Mouse (Mus musculus): ENCODE data around the gene Il17rc. TPM values are rescaled to one million over a fixed set of nuclear protein-coding genes. Genes with fewer than 3 reads are reported as not detected.

Il17rc gene
- polyA plus RNA-seq, 1 experiment from 2014 or later, result 4.4 TPM

DNA sequence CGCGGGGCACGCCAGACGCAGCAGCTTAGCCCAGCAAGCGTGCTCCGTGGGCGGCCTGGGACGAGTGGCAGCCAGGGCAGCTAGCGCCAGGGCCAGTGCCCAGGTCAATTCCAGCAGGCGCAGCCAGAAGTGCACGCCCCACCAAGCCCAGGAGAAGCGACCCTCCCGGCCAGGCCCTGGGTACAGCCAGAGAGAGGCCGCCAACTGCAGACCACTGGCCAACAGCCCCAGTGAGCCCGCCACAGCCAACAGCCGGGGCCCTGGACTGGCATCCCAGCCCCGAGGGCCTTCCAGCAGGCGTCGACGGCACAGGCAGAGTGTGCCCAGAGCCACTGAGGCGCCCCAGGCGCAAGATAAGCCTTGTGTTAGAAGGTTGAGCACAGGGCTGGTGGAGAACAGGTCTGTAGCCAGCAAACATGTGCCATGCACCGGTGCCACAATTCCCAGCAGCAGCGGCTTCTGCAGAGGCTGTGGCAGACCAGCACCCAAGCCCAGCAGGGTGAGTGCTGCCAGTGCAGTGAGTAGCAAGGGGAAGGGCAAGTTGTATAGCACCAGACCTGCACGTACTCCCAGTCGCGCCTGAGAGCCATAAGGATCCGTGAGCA is 23.9 kb downstream of the Il17rc start:
- Histone ChIP-seq H3K9ac (peak overlapping the region; percentile 78), H3K27me3 (replicated peaks) (peaks cover 55% of the 10 kb centered on the region), H3K9me3 (no peaks in the 10 kb centered on the region), H3K36me3 (peaks cover 30% of the 10 kb centered on the region), H3K4me3 (peak overlapping the region; percentile 56), H3K27ac (replicated peaks) (no peak overlapping the region), H3K4me2 (peak overlapping the region; percentile 79), H3K4me1 (peaks cover 18% of the 10 kb centered on the region)
- no peak for ATAC-seq (ENCODE audit: extremely low read depth, insufficient number of reproducible peaks, low FRiP score, low TSS enrichment)
- 22% methylated on average over 28 of the region's 28 CpGs for WGBS

DNA sequence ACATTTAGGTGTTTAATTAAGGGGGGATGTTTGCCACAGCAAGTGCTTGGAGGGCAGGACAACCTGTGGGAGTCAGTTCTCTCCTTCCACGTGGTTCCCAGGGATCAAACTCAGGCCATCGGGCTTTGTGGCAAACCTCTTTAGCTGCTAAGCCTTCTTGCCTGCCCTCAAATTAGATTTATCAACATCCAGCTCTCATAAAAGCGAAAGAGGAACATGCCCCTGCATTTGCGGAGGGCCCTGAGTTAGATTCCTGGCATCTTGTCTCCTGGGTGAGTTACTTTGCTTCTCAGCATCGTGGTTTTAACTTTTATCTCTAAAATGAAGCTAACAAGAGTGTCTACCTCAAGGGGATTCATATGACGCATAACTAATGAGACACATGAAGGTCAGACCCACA is 28.1 kb downstream of the Il17rc start:
- Histone ChIP-seq H3K4me2 (no peak overlapping the region), H3K9ac (no peak overlapping the region), H3K36me3 (no peaks in the 10 kb centered on the region), H3K27me3 (replicated peaks) (peaks cover 85% of the 10 kb centered on the region), H3K9me3 (0 out of 2 replicates have a peak, but pooled peaks cover 9% of the 10 kb centered on the region), H3K4me1 (peaks cover 21% of the 10 kb centered on the region), H3K27ac (replicated peaks) (no peak overlapping the region), H3K4me3 (no peak overlapping the region)
- 61% methylated on average over 6 of the region's 6 CpGs for whole genome bisulfite sequencing
- no peak for ATAC-seq (ENCODE audit: extremely low read depth, insufficient number of reproducible peaks, low FRiP score, low TSS enrichment)

- peak within 1 kb of the TSS; percentile 63 for H3K9ac ChIP-seq
- WGBS, result 3% methylated on average over 31 of the region's 32 CpGs
Observed at GRCm38 (mm10) chr6:113501388-113502084, 30.3 kb downstream of the Il17rc start, which contains the start of gene Prrt3. TSS of gene Prrt3 (minus strand) at chr6:113501931.

DNA sequence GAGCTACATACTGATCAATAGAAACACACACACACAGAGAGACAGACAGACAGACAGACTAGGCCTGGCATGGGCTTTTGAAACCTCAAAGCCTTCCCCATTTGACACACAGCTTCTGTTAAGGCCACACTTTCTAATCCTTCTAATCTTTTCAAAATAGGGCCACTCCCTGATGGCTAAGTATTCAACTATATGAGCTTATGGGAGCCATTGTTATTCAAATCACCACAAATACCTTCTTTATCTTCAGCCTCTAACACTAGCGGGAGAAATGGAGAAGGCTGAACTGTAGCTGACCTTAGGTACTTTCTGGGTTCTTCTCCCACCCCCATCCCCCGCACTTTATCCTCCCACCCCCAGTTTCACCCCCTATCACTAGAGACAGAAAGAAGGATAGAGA is 31.6 kb downstream of the Il17rc start:
- no peak overlapping the region for H3K9ac ChIP-seq
- no peak overlapping the region for H3K27ac ChIP-seq (replicated peaks)
- ATAC-seq (ENCODE audit: extremely low read depth, insufficient number of reproducible peaks, low FRiP score, low TSS enrichment), result no peak
- peaks cover 51% of the 10 kb centered on the region for H3K27me3 ChIP-seq (replicated peaks)
- H3K36me3 ChIP-seq, result no peaks in the 10 kb centered on the region
- 51% methylated on average over 2 of the region's 2 CpGs for WGBS
- H3K4me2 ChIP-seq, result no peak overlapping the region
- H3K9me3 ChIP-seq, result 0 out of 2 replicates have a peak, but pooled peaks cover 9% of the 10 kb centered on the region
- H3K4me1 ChIP-seq, result peaks cover 5% of the 10 kb centered on the region; the same call in 1 of the 2 replicates
- no peak overlapping the region for H3K4me3 ChIP-seq

More at GRCm38 (mm10) chr6:113501388-113502084, 30.3 kb downstream of the Il17rc start, which contains the start of gene Prrt3:
- Histone ChIP-seq H3K36me3 (no peaks in the 10 kb centered on the region), H3K4me1 (peaks cover 5% of the 10 kb centered on the region; the same call in 1 of the 2 replicates), H3K4me3 (peak within 1 kb of the TSS; percentile 44), H3K27ac (replicated peaks) (no peak within 1 kb of the TSS), H3K27me3 (replicated peaks) (peaks cover 63% of the 10 kb centered on the region), H3K9me3 (0 out of 2 replicates have a peak, but pooled peaks cover 9% of the 10 kb centered on the region), H3K4me2 (peak within 1 kb of the TSS; percentile 64)
- no peak for ATAC-seq (ENCODE audit: extremely low read depth, insufficient number of reproducible peaks, low FRiP score, low TSS enrichment)

DNA sequence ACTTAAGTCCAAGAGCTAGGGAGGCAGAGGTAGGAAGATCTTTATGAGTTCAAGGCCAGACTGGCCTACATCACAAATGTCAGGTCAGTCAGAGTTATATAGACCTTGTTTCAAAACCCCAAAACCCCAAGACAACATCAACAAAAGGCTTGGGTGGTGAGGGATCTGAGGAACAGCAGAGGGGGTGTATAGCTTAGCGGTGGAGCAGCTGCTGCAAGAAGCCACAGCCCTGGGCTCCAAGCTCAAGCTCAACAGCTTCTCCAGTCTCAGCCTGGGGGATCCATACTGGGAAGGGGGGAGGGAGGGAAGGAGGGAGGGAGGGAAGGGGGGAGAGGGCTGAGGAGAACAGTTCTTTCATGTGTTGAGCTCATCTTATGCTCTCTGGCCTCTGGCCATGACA is 34.5 kb downstream of the Il17rc start:
- WGBS, result 78% methylated on average over 1 of the region's 1 CpGs
- ATAC-seq (ENCODE audit: extremely low read depth, insufficient number of reproducible peaks, low FRiP score, low TSS enrichment), result no peak
- H3K36me3 ChIP-seq, result no peaks in the 10 kb centered on the region

GRCm38 (mm10) chr6:113507130-113507529 is 35.9 kb downstream of the Il17rc start:
- H3K4me1 ChIP-seq, result peaks cover 5% of the 10 kb centered on the region; the same call in 1 of the 2 replicates
- no peak overlapping the region for H3K27ac ChIP-seq (replicated peaks)
- no peak overlapping the region for H3K4me2 ChIP-seq
- H3K36me3 ChIP-seq, result peaks cover 6% of the 10 kb centered on the region
- H3K9me3 ChIP-seq, result 0 out of 2 replicates have a peak, but pooled peaks cover 9% of the 10 kb centered on the region
- peaks cover 14% of the 10 kb centered on the region for H3K27me3 ChIP-seq (replicated peaks)
- H3K9ac ChIP-seq, result no peak overlapping the region
- no peak overlapping the region for H3K4me3 ChIP-seq
- ATAC-seq (ENCODE audit: extremely low read depth, insufficient number of reproducible peaks, low FRiP score, low TSS enrichment), result no peak

More for the DNA sequence above, 34.5 kb downstream of the Il17rc start:
- peaks cover 10% of the 10 kb centered on the region; the same call in 1 of the 2 replicates for H3K4me1 ChIP-seq
- H3K27me3 ChIP-seq (replicated peaks), result peaks cover 29% of the 10 kb centered on the region
- no peak overlapping the region for H3K9ac ChIP-seq
- H3K9me3 ChIP-seq, result 0 out of 2 replicates have a peak, but pooled peaks cover 9% of the 10 kb centered on the region
- H3K4me3 ChIP-seq, result no peak overlapping the region
- no peak overlapping the region for H3K27ac ChIP-seq (replicated peaks)
- H3K4me2 ChIP-seq, result no peak overlapping the region

GRCm38 (mm10) chr6:113508272-113508946 is 37.2 kb downstream of the Il17rc start:
- ATAC-seq (ENCODE audit: extremely low read depth, insufficient number of reproducible peaks, low FRiP score, low TSS enrichment), result no peak; the same call in 1 of the 2 replicates

GRCm38 (mm10) chr6:113508947-113509280 is 37.7 kb downstream of the Il17rc start:
- Histone ChIP-seq H3K27me3 (replicated peaks) (no peaks in the 10 kb centered on the region), H3K9me3 (no peaks in the 10 kb centered on the region), H3K4me2 (no peak overlapping the region), H3K9ac (no peak overlapping the region), H3K4me3 (no peak overlapping the region), H3K4me1 (peaks cover 5% of the 10 kb centered on the region; the same call in 1 of the 2 replicates), H3K27ac (replicated peaks) (no peak overlapping the region), H3K36me3 (peaks cover 21% of the 10 kb centered on the region)
- 55% methylated on average over 5 of the region's 5 CpGs for WGBS
- ATAC-seq (ENCODE audit: extremely low read depth, insufficient number of reproducible peaks, low FRiP score, low TSS enrichment), result no peak

More at GRCm38 (mm10) chr6:113508272-113508946, 37.2 kb downstream of the Il17rc start:
- Histone ChIP-seq H3K4me3 (no peak overlapping the region), H3K4me1 (peaks cover 5% of the 10 kb centered on the region; the same call in 1 of the 2 replicates), H3K9ac (no peak overlapping the region), H3K9me3 (no peaks in the 10 kb centered on the region), H3K27ac (replicated peaks) (no peak overlapping the region), H3K4me2 (no peak overlapping the region), H3K36me3 (peaks cover 16% of the 10 kb centered on the region), H3K27me3 (replicated peaks) (peaks cover 2% of the 10 kb centered on the region; the same call in 1 of the 2 replicates)
- 46% methylated on average over 7 of the region's 7 CpGs for WGBS

- H3K27ac ChIP-seq (replicated peaks), result no peak overlapping the region
- no peak overlapping the region for H3K4me3 ChIP-seq
Observed at GRCm38 (mm10) chr6:113513944-113514343, 42.7 kb downstream of the Il17rc start.

DNA sequence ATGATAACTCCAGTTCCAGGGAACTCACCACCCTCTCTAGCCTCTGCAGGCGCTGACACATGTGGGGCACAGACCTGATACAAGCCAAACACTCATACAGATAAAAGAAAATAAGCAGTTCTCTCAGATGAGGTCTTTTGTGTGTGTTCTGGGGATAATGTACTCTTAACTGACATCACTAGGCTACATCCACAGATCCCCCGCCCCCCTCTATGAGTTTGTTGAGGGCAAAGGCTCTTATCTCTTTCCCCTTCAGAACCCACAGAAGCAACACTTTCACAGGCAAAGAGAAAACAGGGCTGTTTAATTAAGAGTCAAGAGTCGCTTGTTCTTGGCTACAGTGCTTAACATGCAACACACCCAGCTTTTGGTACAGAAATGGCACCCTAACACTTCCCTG is 43.4 kb downstream of the Il17rc start:
- 93% methylated on average over 3 of the region's 3 CpGs for WGBS
- no peak overlapping the region for H3K27ac ChIP-seq (replicated peaks)
- no peaks in the 10 kb centered on the region for H3K4me1 ChIP-seq
- no peak for ATAC-seq (ENCODE audit: extremely low read depth, insufficient number of reproducible peaks, low FRiP score, low TSS enrichment)
- H3K4me2 ChIP-seq, result no peak overlapping the region
- no peaks in the 10 kb centered on the region for H3K27me3 ChIP-seq (replicated peaks)
- peaks cover 78% of the 10 kb centered on the region for H3K36me3 ChIP-seq
- H3K4me3 ChIP-seq, result no peak overlapping the region
- no peak overlapping the region for H3K9ac ChIP-seq
- H3K9me3 ChIP-seq, result peaks cover 4% of the 10 kb centered on the region; the same call in 1 of the 2 replicates

More at GRCm38 (mm10) chr6:113513944-113514343, 42.7 kb downstream of the Il17rc start:
- Histone ChIP-seq H3K9ac (no peak overlapping the region), H3K27me3 (replicated peaks) (no peaks in the 10 kb centered on the region), H3K36me3 (peaks cover 71% of the 10 kb centered on the region), H3K4me2 (no peak overlapping the region), H3K9me3 (peaks cover 4% of the 10 kb centered on the region; the same call in 1 of the 2 replicates), H3K4me1 (no peaks in the 10 kb centered on the region)
- 86% methylated on average over 6 of the region's 6 CpGs for WGBS
- ATAC-seq (ENCODE audit: extremely low read depth, insufficient number of reproducible peaks, low FRiP score, low TSS enrichment), result no peak

Measured in heart, embryonic 13.5 days (tissue).